Mouse (Mus musculus): Measurements from ENCODE around the gene Tbc1d2b. TPM values are rescaled to one million over a fixed set of nuclear protein-coding genes. Genes with fewer than 3 reads are reported as not detected.

The Tbc1d2b gene
- polyA plus RNA-seq, 1 experiment from 2014 or later, result 11.4 TPM

Other genes with a start within 250 kb of the Tbc1d2b start
- 8.6 and 9.5 TPM in 2 replicates for gene Ctsh, start 216.7 kb downstream of the Tbc1d2b start, polyA plus RNA-seq (2016; fragmentation: Nextera tagmentation; extraction: Ambion mirVana)
- gene Morf4l1, start 156.0 kb downstream of the Tbc1d2b start, polyA plus RNA-seq (2016; fragmentation: Nextera tagmentation; extraction: Ambion mirVana), result 544 and 551 TPM in 2 replicates
- gene Adamts7, start 107.7 kb downstream of the Tbc1d2b start, polyA plus RNA-seq (2016; fragmentation: Nextera tagmentation; extraction: Ambion mirVana), result 24.0 and 25.7 TPM in 2 replicates

Measured in midbrain, embryonic 12.5 days (tissue).